Mouse (Mus musculus): ENCODE data around the gene Gm47985.

The Gm47985 gene

DNA sequence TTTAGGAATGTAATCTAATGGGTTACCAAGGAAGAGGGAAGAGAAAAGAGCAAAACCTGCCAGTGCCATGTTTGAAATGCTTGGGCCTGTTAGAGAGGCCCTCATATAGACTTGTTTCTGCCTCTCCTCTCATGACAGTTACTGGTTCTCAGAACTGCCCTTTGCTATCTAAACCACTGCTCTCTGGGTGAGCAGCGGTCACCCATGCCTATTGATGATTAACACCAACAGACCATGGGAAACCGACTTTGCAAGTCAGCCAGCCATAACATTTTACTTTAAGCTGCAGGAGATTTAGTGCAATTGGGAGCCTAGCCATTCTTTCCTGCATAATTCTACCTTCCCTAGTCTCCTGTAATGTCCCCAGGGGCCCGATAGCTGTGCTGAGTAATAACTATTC is 34.1 kb downstream of the Gm47985 start:
- DNase-seq (ENCODE audit: inconsistent age in 2 of 2, low spot score in 1 of 2): no peak

DNA sequence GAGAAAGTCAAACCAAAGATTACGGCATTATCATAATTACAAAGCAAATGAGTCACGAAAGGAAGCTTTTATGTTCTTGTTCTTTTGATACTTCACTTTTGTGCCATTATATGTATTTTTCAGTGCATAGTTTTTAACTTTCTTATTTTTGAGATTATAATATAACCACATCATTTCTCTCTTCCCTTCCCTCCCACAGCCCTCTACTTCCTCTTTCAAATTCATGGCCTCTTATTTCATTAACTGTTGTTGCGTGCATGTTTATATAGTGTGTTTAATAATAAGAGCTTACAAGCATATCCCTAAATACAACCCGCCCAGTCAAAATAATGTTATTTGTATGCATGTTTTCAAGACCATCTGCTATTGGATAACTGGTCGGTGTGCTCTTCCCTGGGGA is 36.7 kb downstream of the Gm47985 start:
- no peak for DNase-seq (ENCODE audit: inconsistent age in 2 of 2, low spot score in 1 of 2)

DNA sequence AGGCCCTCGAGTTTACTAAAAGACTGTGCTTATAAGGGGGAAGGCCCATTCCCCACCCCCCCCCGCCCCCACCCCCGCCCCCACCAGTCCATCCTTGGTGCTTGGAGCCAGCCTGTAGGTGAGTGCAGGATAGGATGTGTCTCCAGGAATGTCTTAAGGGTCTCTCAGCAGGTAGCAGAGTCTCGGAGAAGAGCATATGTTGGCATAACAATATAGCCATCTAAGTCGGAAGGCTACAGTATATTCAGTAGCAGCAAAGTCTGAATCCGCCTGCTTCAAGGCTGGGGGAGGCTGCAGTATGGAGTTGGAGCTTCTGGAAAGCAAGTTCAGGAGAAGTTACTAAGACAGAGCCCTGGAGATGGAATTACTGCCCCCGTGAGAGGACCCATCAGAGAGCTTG is 37.8 kb downstream of the Gm47985 start:
- DNase-seq (ENCODE audit: inconsistent age in 2 of 2, low spot score in 1 of 2): no peak

DNA sequence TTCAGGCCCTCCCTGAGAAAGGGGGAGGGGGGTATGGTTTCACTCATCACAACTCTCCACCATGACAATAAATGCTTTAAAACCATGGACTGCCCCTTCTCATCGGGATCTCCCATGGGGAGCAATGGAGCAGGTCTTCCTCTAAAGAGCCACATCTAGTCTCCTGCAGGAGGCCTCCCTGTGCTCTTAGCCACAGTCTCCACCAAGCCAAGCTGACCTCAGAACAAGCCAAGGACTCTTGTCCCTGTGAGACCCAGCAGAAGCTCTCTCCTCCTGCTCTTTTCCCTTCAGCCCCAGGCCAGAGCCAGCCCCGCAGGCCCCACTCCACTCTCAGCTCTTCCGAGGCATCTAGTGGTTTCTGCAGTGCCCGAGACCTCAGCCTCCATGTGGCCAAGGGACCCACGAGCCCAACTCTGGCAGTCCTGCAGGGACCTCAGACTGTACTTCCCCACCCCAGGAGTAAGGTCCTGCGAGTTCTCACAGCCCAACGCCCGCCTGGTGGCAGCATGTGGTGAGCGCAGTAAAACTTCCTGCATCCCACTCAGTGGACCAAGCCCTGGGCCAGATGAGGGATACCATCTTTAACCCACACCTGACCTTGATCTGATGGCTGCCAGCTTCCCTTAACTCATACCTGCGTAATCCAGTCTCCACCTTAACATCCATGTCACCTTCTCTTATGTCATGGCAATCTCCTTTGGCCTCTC is 40.4 kb downstream of the Gm47985 start:
- no peak for DNase-seq (ENCODE audit: inconsistent age in 2 of 2, low spot score in 1 of 2)

DNA sequence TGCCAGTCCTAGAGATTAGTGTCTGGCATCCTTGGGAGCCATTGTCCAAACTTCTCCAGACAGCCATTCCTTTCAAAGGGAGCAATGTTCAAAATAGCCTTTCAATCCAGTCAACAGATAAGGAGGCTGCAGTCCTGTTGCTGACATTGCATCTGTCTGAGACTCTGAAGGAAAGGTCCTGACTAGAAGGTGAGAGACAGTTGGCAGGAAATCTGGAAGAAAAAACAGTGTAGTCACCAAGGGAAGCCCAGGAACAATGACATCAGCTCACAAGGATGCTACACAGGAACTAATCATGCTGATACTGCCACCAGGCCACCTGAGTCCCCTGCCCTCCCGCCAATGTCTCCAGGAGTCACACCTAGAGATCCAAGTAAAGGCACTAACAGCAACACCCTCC is 41.0 kb downstream of the Gm47985 start:
- DNase-seq (ENCODE audit: inconsistent age in 2 of 2, low spot score in 1 of 2): no peak

DNA sequence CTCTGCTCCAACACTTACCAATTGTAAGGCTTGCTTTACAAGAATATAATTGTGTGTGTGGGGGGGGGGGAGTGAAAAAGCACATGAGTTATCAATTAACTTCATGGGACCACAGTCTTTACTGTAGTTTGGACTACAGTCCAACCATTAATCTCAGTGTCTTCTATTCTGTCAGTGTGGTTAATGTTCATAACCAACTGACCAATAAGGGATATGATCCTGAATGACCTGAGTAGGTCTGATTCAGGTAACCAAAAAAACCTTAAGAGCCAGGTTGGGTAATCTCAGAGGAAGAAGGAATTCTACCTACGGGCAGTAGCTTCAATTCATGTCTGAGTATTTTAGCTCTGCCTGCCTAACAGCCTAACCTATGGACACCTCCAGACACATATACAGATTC is 42.2 kb downstream of the Gm47985 start:
- no peak for DNase-seq (ENCODE audit: inconsistent age in 2 of 2, low spot score in 1 of 2)

DNA sequence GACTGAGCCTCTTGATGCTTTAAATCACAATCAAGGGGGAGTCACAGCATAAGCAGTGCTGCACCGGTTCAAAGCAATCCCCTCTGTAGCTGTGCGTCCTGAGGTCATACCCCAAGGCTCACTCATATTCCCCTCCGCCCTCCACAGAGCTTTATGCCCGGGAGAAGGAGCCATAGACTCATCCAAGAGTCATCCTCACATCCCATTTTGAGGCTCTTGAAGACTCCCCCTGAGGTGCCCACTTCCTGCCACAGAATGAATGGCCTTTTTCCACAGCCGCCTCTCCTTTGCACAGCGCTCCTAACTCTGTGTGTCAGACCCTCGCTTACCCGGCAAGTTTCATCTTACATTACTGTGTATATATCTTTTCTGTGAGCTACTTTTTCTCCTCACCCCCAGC is 45.2 kb downstream of the Gm47985 start:
- no peak for DNase-seq (ENCODE audit: inconsistent age in 2 of 2, low spot score in 1 of 2)

DNA sequence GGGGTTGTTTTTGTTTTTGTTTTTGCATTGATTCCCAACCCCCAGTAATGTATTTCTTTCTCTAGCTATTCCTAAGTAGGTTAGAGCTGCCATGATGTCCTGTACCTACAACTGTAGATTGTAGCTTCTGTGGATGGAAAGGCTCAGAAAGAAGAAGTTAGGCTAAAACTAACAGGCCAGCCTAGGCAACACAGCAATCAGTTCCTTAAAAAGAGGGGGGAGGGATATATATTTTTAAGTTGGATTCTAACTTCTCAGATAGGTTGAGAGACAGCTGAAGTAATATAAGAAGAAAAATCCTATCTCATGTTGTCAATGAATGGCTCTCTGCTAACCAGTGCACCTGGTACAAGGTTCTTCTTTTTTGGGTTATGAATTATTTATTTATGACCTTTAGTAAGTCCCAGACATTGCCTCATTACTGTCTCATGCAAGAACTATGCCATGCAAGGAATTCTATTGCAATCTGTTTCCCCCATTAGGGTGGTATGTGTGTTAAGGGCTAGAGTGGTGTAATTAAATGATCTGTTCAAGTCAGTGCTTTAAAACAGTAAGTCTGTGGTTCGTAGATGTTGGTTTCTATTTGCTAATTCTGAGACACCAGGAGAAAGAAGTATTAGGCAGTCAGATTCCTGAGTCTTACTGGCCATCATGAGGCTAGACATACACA is 46.1 kb downstream of the Gm47985 start:
- no peak for DNase-seq (ENCODE audit: inconsistent age in 2 of 2, low spot score in 1 of 2)

DNA sequence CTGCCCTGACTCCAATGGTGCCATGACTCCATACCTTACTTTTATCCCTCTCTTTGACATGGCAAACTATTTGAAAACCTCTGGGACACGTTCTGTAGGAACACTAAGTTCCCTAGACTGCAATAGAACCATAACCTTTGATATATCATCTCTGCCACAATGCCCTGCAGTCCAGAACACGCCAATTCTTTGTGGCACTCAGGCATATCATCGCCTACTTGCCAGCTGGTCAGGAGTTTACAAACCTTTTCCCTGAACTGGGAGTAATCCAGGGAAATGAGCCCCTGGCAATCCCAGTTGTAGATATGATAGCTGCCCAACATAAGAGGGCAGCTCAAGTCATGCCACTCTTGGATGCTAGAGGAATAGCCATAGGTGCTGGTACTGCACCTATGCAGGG is 50.0 kb downstream of the Gm47985 start:
- no peak for DNase-seq (ENCODE audit: inconsistent age in 2 of 2, low spot score in 1 of 2)

DNA sequence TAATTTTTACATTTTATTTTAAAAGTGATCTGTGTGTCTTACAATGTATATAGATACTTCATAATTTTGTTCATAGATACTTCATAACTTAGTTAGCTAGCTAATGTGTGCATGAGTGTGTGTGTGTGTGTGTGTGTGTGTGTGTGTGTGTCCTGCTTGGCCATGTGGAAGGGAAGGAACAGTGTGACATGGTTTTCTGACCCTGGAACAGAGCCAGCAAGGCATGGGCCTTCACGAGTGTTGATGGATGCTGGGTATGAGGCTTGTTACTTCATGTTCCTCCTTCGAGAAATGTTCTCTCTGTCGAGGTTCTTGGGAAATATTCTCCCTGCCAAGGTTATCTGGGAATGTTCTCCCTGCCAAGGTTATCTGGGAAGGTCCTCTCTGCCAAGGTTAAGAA is 51.4 kb downstream of the Gm47985 start:
- no peak for DNase-seq (ENCODE audit: inconsistent age in 2 of 2, low spot score in 1 of 2)

Measured in adrenal gland, adult (tissue).